Mouse (Mus musculus) naive thymus-derived CD4-positive, alpha-beta T cell, adult 2 months (primary cell): ENCODE measurements around the gene Abl1.

Experiments
- DNase-seq: peaks from one replicate; pipeline ENCODE4 v3.0.0-alpha.2; 2011; ENCODE audit warnings: low read depth

Abl1 gene

GRCm38 (mm10) chr2:31745741-31746243, 57.6 kb downstream of the Abl1 start:
- DNase-seq: no peak

DNA sequence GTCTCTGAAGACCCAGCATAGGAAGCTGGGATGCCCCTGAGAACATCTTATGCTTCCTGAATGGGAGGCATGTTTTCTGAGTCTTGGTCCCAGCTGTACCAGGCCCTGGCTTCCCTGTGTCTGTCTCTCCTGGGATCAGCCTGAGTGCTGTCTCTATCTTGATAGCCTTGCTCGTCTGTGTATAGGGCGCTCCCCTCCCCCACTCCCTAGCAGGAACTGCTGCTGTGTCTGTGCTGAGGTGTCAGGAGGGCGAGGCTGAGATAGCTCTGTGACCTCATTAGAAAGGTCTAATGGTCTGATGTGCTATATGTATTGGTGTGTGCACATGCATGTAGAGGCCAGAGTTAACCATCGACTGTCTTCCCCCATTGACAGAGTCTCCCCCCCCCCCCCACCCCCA, 58.7 kb downstream of the Abl1 start:
- no peak for DNase-seq

DNA sequence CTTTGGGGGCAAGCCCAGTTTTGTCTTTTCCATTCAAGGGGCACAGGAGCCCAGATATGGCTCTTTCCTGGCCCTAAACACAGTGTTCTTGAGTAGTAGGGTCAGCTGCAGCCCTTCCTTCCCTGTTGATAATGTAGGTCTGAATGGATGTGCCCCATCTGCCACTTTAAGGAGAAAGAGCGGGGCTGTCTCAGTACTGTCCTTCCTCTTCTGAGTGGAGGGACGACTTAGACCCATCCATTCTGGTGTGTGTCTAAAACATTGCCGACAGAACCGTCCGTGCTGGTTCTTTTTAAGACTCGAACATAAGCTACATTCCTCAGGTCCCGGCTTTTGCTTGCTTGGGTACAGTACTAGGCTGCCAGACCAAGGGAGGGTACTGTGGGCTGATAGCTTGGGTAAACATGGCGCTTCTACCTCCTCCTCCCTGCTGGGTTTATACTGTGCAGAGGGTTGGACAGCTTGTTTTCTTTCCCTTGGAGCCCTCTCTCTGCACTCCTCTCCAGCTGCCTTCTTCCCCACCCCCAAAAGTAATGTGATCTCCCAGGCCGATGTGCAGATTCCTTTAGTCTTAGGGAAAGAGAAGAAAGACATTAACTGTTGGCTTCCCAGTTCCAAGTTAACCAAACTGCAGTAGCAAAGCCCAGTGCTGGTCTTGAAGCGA, 61.0 kb downstream of the Abl1 start:
- DNase-seq: no peak

- no peak for DNase-seq
Observed at GRCm38 (mm10) chr2:31750133-31750532, 62.0 kb downstream of the Abl1 start.

DNA sequence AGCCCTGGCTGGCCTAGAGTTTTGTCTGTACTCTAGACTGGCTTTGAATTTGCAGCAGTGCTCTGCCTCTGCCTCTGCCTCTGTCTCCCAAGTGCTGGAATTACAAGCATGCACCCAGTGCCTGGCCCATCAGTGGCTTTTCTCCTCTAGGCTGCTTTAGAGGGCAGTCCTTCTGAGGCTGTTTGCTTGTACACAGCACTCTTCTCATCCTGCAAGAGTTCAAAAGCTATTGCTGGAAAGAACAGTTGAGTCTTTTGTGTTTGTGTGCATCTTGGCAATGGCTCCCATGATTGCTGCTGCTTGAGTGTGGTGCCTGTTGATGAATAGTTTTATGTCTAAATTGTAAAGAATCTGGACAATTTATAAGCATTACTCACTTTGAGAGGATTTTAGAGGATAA, 69.3 kb downstream of the Abl1 start:
- DNase-seq: no peak

- no peak for DNase-seq
Observed at GRCm38 (mm10) chr2:31758966-31759365, 70.8 kb downstream of the Abl1 start.

DNA sequence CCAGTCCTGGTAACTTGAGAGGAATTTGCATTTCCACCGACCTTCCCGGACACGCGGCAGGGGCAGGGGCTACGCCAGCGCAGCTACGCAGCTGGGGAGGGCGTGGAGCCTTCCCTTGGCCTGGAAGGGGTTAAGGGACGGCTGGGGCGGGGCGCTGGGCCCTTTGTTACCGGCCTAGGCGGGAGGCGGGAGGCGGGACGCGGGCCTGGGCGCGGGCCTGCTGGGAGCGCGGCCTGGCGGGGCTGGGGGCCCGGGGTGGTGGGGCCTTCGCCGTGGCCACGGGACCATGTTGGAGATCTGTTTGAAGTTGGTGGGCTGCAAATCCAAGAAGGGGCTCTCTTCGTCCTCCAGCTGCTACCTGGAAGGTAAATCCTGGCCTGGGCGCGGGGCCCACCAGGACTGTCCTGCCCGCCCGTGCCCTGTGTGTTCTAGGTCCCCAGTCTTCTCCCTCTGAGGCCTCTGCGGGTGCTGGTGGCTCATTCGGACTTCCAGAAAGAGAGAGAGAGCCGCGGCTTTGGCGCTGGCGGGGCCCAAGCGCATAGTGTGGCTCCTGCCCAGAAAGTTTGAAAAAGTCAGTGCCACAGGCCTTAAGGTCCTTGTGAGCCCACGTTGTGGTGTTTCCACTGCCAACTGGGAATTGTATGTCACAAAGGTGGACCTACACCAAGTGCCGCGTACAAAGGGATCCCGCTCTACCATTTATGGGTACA, 71.7 kb downstream of the Abl1 start:
- DNase-seq: peak; percentile 74

- DNase-seq: peak; percentile 39
Observed at GRCm38 (mm10) chr2:31760486-31760885, 72.3 kb downstream of the Abl1 start.

DNA sequence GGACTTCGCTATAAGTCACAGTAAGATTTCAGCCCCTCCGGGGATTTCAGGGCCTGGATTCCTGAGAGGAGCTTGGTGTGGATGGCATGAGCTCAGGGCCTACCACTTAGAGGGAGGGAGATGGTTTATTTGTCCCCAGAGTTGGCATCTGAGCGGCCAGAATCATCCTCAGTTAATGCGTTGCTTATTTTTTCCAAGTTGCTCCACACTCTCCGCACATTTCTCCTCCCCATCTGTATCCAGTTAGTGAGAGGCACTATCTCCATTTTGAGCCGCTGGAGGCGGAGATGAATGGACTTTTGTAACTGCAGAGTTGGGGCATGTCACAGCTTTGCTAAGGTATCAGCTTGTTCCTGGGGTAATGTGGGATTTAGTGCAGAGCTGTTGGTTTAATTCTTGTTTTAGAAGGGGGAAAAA, 72.9 kb downstream of the Abl1 start:
- peak; percentile 10 for DNase-seq

DNA sequence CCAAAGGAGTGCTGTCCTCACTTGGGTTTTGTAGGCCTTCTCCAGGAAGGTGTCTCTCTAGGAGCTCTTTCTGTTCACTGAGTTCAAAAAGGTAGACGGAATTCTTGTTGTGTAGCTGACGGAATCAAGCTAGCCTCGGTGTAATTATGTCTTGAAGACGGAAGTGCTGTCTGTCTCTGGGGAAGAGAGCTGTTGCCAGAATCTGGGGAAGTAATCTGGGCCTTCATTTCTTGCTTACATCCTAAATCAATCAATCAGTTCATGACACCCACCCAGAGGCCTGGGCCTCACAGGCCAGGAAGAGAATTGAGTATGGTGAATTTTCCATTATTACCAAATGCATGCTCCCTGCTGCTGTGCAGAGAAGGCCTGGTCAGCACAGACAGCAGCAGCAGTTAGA, 73.4 kb downstream of the Abl1 start:
- peak; percentile 42 for DNase-seq

GRCm38 (mm10) chr2:31762155-31762554, 74.0 kb downstream of the Abl1 start:
- DNase-seq: no peak

- no peak for DNase-seq
Observed at GRCm38 (mm10) chr2:31762853-31763252, 74.7 kb downstream of the Abl1 start.

DNA sequence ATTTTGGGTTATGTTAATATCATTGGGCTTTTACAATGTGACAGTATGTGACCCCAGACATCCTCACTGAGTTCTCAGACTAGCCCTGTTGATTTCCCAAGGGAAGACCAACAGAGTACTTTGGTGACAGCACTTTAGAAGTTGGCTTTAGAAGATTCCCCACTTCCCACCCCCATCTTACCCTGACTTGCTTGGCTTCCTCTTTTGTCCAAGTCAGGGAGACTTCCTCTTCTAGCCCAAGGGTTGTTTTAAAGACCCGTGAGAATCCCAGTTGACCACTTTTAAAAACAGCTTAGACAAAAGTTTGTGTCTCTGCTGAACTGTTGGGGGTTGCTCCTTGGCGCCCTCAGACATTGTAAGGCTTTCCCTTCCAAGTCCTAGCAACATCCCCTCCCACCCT, 75.1 kb downstream of the Abl1 start:
- DNase-seq: no peak

DNA sequence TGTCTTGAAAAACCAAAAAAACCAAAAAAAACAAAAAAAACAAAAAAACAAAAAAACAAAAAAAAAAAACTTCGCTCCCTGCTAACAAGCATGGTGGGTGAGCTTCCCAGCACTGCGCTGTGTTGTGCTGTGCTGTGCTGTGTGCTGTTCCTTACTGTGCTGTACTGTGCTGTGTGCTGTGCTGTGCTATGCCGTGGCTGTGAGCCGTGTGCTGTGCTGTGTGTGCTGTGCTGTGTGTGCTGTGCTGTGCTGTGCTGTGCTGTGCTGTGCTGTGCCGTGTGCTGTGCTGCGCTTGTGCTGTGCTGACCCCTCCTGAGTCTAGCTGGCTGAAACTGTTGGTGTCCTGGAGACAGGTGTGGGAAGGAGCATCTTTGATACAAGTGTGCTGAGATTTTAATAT, 78.9 kb downstream of the Abl1 start:
- no peak for DNase-seq

GRCm38 (mm10) chr2:31767815-31768214, 79.6 kb downstream of the Abl1 start:
- DNase-seq: no peak

DNA sequence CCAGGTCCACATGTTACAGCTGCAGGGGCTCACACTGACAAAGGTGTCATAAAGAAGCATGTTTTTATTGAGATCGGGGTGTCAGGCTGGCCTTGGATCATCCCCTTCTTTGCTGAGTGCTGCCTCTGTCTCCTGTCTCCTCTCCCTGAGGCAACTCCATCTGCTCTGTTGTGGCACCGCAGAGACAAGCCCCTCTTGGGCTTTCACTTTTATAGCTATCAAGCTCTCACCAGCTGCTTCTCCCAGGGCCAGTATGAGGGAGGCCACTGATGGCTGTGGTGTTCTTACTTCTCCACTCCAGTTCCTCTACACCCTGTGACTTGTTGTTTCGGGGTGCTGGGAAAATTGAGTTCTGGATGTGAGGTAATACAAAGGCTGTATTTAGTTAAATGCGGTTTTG, 80.9 kb downstream of the Abl1 start:
- DNase-seq: no peak

- no peak for DNase-seq
Observed at GRCm38 (mm10) chr2:31769631-31770111, 81.5 kb downstream of the Abl1 start.

- DNase-seq: peak; percentile 60
Observed at GRCm38 (mm10) chr2:31770781-31771441, 82.7 kb downstream of the Abl1 start.

- DNase-seq: no peak
Observed at GRCm38 (mm10) chr2:31776479-31776878, 88.3 kb downstream of the Abl1 start.

DNA sequence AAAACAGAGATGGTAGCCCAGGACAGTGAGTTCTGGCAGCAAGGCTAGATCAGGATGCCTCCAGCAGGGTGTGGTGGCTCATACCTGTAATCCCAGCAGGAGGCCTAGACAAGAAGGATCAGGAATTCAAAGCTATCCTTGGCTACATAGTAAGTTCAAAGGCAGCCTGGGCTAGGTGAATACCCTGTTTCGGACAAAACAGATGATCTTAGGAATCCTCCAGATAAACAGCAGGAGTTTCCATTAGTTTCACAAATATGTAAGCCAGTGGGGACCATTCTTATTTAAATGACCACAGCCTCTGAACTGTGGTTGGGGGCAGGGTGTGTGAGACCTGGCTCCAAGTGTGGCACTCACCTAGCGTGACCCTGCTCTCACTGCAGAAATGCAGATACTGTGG, 91.1 kb downstream of the Abl1 start:
- no peak for DNase-seq

DNA sequence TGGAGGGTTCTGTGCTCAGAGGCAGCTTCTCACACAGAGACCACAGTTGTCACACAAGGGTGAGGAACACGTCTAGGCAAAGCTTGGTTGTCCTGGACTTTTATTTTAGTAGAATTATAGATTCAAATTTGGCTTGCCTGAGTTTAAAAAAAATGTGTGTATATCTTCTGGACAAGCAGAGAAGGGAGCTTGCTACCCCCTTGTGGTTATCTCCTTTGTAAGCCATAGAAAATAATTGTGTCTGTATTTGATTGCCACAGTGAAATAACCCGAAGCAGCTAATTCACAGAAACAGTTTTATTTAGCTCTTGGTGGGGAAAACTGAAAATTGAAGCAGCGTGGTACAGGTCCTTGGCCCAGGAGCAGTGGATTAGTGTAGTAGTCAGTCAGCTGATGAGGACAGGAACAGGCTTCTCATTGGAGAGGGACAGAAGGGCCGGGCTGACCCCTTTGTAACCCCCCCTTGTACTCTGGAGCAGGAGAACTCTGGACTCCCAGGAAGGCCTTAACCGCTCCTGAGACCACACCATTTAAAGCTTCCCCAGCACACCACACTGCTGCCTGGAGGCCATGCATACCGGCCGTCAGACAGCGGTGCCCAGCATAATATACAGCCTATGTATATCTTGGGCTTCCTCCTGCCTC, 94.9 kb downstream of the Abl1 start:
- no peak for DNase-seq

GRCm38 (mm10) chr2:31785074-31785473, 96.9 kb downstream of the Abl1 start:
- peak; percentile 90 for DNase-seq
